Mouse (Mus musculus) cortical plate, adult 2 months (tissue): ENCODE data around the gene Spata48.

Experiments
- CTCF ChIP-seq: fragments of 200-500 bp; IDR thresholded peaks from 2 replicates; pipeline ENCODE4 v1.5.1; 2011; ENCODE audit warnings: mild to moderate bottlenecking, control low read depth, low read length; ENCODE audit not compliant: insufficient read depth; ENCODE audit errors: extremely low read depth
- POLR2A ChIP-seq: fragments of 200-500 bp; IDR thresholded peaks from 2 replicates; pipeline ENCODE4 v1.6.1; 2011; ENCODE audit warnings: mild to moderate bottlenecking, low read length, control low read depth; ENCODE audit not compliant: insufficient read depth; ENCODE audit errors: extremely low read depth

- no peak for TF ChIP-seq CTCF
- no peak for TF ChIP-seq POLR2A
Measured at GRCm38 (mm10) chr11:11468924-11469323, 7.0 kb downstream of the Spata48 start.
